Mouse (Mus musculus) testis, adult 2 months (tissue): ENCODE measurements around the gene Fuk. TPM values are rescaled to one million over a fixed set of nuclear protein-coding genes. Genes with fewer than 3 reads are reported as not detected.
"Not testable (repeated sequence)": the region's sequence is repeated elsewhere in the genome, so short reads cannot be mapped to it uniquely, and the experiment has no call there.

Source experiments
- H3K27ac ChIP-seq: fragments of 200-500 bp; 2 replicates; pipeline ENCODE4 v1.5.1; 2012; ENCODE audit warnings: low read depth, low read length; ENCODE audit not compliant: control insufficient read depth, insufficient read depth
- H3K27me3 ChIP-seq: fragments of 200-500 bp; 2 replicates; pipeline ENCODE4 v1.6.1; 2012; ENCODE audit warnings: mild to moderate bottlenecking, low read length, moderate library complexity; ENCODE audit not compliant: control insufficient read depth, insufficient read depth
- H3K36me3 ChIP-seq: fragments of 200-500 bp; 2 replicates; pipeline ENCODE4 v1.6.1; 2012; ENCODE audit warnings: mild to moderate bottlenecking, low read length; ENCODE audit not compliant: control insufficient read depth, insufficient read depth
- H3K4me1 ChIP-seq: fragments of 200-500 bp; 2 replicates; pipeline ENCODE4 v1.6.1; 2012; ENCODE audit warnings: low read length; ENCODE audit not compliant: control insufficient read depth, insufficient read depth
- H3K4me3 ChIP-seq: fragments of 200-500 bp; 2 replicates; pipeline ENCODE4 v1.5.1; 2012; ENCODE audit warnings: low read depth, mild to moderate bottlenecking, low read length, moderate library complexity, mixed read lengths; ENCODE audit not compliant: control insufficient read depth
- CTCF ChIP-seq: fragments of 200-500 bp; IDR thresholded peaks from 2 replicates; pipeline ENCODE4 v1.5.1; 2012; ENCODE audit warnings: low read depth, mild to moderate bottlenecking, inconsistent platforms, low read length, moderate library complexity; ENCODE audit not compliant: control insufficient read depth, insufficient read depth, insufficient replicate concordance
- POLR2A ChIP-seq: fragments of 200-500 bp; IDR thresholded peaks from 2 replicates; pipeline ENCODE4 v1.6.1; 2012; ENCODE audit warnings: low read depth, mild to moderate bottlenecking, inconsistent platforms, low read length, moderate library complexity; ENCODE audit not compliant: control insufficient read depth
- polyA plus RNA-seq: library from polyadenylated mRNA; depleted of rRNA; stranded (reverse); fragments of >200 nt; gene quantifications from 2 replicates; pipeline ENCODE4 v1.2.3, GENCODE M21; 2012

Fuk gene
- polyA plus RNA-seq, 1 experiment = 7.5 TPM

GRCm38 (mm10) chr8:110918460-110918859 lies 16.2 kb upstream of the Fuk start:
- Histone ChIP-seq H3K4me1 (peaks cover 7% of the 10 kb centered on the region), H3K27me3 (no peaks in the 10 kb centered on the region; the same call in 1 of the 2 replicates), H3K4me3 (no peak overlapping the region), H3K27ac (no peak overlapping the region), H3K36me3 (no peaks in the 10 kb centered on the region)
- TF ChIP-seq POLR2A = no peak
- no peak for TF ChIP-seq CTCF

GRCm38 (mm10) chr8:110918027-110918426 lies 15.7 kb upstream of the Fuk start:
- H3K27me3 ChIP-seq = no peaks in the 10 kb centered on the region; the same call in 1 of the 2 replicates
- no peaks in the 10 kb centered on the region for H3K36me3 ChIP-seq
- TF ChIP-seq POLR2A (no peak), CTCF (no peak)
- no peak overlapping the region for H3K4me3 ChIP-seq
- H3K4me1 ChIP-seq = peaks cover 7% of the 10 kb centered on the region
- H3K27ac ChIP-seq = no peak overlapping the region

GRCm38 (mm10) chr8:110917415-110917814 lies 15.1 kb upstream of the Fuk start:
- no peak overlapping the region for H3K27ac ChIP-seq
- H3K36me3 ChIP-seq = no peaks in the 10 kb centered on the region
- H3K4me3 ChIP-seq = no peak overlapping the region
- H3K4me1 ChIP-seq = peaks cover 7% of the 10 kb centered on the region
- H3K27me3 ChIP-seq = no peaks in the 10 kb centered on the region; the same call in 1 of the 2 replicates
- TF ChIP-seq POLR2A (no peak), CTCF (no peak)

GRCm38 (mm10) chr8:110911576-110912570 lies 9.6 kb upstream of the Fuk start:
- Histone ChIP-seq H3K27ac (no peak overlapping the region), H3K4me1 (no peaks in the 10 kb centered on the region), H3K4me3 (no peak overlapping the region), H3K36me3 (no peaks in the 10 kb centered on the region), H3K27me3 (no peaks in the 10 kb centered on the region)
- no peak for TF ChIP-seq CTCF
- no peak for TF ChIP-seq POLR2A

- not testable (repeated sequence) for H3K27ac ChIP-seq, H3K4me3 ChIP-seq, H3K27me3 ChIP-seq, H3K36me3 ChIP-seq, H3K4me1 ChIP-seq
These were observed 7.6 kb upstream of the Fuk start for GRCm38 (mm10) chr8:110909850-110910249.

GRCm38 (mm10) chr8:110906682-110907081 lies 4.4 kb upstream of the Fuk start:
- TF ChIP-seq CTCF (no peak), POLR2A (no peak)
- H3K27me3 ChIP-seq = no peaks in the 10 kb centered on the region
- no peaks in the 10 kb centered on the region for H3K36me3 ChIP-seq
- no peak overlapping the region for H3K27ac ChIP-seq
- H3K4me1 ChIP-seq = peaks cover 2% of the 10 kb centered on the region; the same call in 1 of the 2 replicates
- no peak overlapping the region for H3K4me3 ChIP-seq

GRCm38 (mm10) chr8:110905404-110905803 lies 3.1 kb upstream of the Fuk start:
- no peak overlapping the region for H3K27ac ChIP-seq
- H3K36me3 ChIP-seq = no peaks in the 10 kb centered on the region
- H3K4me1 ChIP-seq = peaks cover 2% of the 10 kb centered on the region; the same call in 1 of the 2 replicates
- H3K27me3 ChIP-seq = no peaks in the 10 kb centered on the region
- no peak for TF ChIP-seq CTCF
- TF ChIP-seq POLR2A = no peak
- no peak overlapping the region for H3K4me3 ChIP-seq

GRCm38 (mm10) chr8:110902579-110902965 lies 284 bp upstream of the Fuk start:
- Histone ChIP-seq H3K4me1 (peaks cover 2% of the 10 kb centered on the region; the same call in 1 of the 2 replicates), H3K4me3 (no peak overlapping the region), H3K36me3 (no peaks in the 10 kb centered on the region; the same call in 1 of the 2 replicates), H3K27me3 (no peaks in the 10 kb centered on the region), H3K27ac (no peak overlapping the region)
- TF ChIP-seq POLR2A = no peak
- no peak for TF ChIP-seq CTCF
